Mouse (Mus musculus) lung, postnatal 4 days (tissue): ENCODE data around the gene Mdm2.
"Not testable (repeated sequence)": the region's sequence is repeated elsewhere in the genome, so short reads cannot be mapped to it uniquely, and the experiment has no call there.

Source experiments
- DNase-seq, 2 experiments: peaks; one replicate each; pipeline ENCODE4 v3.0.0; 2021

The Mdm2 gene

DNA sequence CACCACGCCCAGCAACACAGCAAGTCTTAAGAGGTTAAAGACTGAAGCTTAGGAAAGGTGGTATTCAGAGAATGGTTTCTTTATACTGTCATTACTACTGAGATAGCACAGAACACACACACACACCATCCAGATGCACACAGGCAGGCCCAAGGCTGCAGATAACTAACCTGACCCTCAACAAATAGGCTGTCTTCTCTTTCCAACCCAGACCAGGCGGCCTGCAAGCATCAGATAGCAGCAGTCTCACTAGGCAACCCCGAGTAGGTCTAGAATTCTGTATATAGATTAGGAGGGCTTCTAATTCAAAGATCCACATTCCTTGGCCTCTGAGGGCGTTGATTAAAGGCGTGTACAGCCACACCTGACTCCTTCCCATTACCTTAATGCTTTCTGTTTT lies 21.6 kb upstream of the Mdm2 start:
- no peak for DNase-seq

DNA sequence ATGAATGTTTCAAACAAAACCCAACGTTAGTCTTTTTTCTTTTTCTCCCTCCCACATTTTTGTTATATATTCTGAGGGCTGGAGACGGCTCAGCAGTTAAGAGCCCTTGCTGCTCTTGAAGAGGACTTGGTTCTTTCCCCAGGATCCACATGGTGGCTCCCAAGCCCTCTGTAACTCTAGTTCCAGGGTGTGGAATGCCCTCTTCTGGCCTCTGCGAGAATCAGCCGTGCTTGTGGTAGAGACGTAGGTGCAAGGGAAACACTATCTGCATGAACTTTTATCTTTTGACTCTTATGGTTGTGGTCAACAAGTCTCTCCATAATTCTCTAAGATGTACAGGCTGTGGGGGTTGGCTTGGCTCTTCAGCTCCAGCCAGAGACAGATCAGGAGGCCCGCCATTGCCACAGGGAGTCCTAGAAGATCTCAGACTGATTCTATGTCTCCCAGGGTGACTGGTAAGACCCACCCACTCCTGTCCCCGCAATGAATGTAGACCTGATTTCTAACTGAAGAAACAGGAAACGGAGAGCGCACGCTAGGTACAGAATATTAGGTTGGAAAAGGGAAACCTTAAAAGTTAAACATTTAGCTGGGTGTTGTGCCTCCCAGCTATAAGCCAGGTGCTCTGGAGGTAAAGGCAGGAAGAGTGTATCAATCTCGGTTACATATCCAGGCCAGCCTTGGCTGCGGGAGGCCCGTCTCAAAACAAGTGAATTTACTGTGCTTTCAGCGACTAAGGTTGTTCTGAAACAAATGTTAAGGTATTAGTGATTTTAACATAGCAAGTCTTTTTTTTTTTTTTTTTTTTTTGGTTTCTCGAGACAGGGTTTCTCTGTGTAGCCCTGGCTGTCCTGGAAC lies 20.9 kb upstream of the Mdm2 start:
- DNase-seq: peak; percentile 75 to 78

DNA sequence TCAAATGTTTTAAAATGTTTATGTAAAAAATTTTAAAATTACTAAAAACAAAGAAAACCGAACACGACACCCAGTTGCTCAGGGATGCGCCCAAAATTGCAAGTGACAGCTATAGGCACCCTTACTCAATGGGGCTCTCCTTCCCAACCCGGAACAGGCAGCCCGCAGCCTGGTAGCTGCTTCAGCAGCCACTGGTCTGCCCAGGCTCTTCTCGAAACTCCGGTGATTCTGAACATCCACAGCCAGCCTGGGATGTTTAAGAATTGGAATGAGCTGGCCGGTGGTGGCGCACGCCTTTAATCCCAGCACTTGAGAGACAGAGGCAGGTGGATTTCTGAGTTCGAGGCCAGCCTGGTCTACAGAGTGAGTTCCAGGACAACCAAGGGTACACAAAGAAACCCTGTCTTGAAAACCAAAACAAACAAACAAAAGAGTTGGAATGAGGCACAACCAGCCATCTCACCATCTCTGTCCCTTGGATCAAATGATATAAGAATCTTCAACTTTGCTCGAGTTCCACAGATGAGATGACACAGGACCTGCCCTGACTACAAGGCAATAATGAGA lies 20.2 kb upstream of the Mdm2 start:
- DNase-seq: no peak

DNA sequence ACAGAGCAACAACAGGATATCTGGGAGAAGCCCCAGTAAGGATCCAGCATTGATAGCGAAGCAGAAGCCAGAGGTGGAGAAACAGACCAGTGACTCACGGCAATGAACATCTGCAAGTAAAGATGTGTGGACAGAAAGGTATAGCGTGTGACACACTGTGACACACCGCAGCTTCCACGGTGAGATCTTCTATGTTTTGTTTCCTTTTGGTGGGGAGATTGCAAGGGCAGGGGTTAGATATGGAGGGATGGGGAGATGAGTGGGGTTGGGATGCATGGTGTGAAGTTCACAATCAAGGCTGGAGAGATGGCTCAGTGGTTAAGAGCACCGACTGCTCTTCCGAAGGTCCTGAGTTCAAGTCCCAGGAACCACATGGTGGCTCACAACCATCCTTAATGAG lies 19.6 kb upstream of the Mdm2 start:
- DNase-seq: no peak

DNA sequence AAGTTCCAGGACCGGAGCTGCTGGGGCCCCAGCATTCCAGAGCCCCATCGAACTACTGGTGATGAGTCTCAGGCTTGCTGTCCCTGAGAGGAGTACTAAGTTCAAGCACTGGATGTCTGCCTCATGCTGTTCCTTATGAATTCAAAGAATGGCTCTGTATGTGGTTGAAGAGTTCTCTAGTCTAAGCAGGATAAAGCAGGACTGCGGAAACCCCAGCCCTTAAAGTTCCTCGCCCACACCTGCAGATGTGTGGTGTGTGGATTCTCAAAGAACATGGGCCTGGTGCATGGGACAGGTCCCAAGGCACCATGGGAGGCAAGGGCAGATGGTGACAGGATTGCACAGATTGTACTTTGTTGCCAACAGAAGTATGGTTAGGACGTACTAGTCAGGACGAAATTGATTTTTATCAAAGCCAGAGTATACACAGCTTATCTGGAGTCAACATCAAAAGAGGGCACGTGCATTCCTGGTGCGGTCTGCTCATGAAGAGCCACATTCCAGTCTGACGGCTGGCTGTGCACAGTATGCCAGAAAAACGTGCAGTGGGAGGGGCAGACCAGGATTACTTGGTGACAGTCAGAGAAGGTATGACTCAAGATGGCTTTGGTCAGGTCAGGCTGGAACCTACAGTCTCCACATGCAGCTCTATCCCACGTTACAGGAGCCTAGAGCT lies 18.7 kb upstream of the Mdm2 start:
- DNase-seq: peak; percentile 61 to 83

DNA sequence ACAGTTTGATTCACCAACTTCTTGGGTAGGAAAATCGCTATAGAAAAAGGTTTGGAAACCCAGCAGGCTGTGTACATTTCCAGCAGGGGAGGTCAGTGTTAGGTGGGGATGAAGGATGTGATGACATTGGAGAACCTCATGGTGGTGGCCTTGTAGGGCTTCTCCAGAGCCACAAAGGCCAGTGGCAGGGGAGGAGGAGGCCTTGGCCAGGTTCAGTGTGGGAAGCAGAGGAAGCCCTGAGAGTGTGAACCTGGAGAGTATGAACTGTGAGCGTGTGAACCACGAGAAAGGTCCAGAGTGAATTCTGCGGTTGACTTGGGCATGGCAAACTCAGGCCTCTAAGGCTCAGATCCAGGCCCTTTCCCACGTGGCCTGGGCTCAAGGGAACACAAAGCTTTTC lies 18.0 kb upstream of the Mdm2 start:
- peak in 1 of 2 experiments; percentile 17 for DNase-seq

DNA sequence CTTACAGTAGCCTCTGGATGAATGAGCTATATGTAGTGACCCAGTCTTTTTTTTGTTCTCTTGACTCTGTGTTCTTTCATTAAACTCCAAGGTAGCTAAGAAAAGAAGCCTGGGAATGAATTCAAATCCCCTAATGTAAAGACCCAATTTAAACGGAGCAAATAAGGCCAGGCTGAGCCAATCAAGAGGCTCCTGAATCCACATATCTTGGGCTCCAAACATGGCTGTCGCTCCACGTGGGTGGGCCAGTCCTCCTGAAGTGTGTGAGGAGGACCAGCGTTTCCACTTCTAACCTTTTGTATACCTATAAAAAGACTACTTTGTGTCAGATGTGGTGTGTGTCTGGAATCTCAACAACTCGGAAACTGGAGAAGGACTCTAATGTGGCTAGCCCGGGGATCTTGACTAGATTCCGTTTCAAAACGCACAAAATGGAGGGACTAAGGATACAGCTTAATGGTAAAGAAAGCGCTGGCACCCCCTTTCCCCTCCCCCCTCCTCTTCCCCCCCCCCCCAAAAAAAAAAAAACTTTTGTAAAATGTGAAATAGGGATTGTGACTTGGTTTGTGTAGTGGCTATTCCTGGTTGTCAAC lies 17.1 kb upstream of the Mdm2 start:
- peak in 1 of 2 experiments; percentile 11 for DNase-seq

DNA sequence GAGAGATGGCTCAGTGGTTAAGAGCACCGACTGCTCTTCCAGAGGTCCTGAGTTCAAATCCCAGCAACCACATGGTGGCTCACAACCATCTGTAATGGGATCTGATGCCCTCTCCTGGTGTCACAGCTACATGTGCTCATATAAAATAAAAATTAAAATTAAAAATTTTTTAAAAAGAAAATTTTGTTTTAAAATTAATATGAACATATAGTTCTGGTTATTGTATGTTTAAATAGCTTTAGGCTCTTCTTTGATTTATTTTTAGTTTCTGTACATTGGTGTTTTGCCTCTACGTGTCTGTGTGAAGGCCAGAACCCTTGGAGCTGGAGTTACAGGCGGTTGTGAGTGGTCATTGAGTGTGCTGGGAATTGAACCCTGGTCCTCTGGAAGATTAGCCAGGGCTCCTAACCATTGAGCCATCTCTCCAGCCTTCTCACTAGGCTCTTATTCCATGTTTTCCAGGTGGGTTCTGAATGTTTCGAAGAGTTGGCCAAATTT lies 16.4 kb upstream of the Mdm2 start:
- no peak for DNase-seq

DNA sequence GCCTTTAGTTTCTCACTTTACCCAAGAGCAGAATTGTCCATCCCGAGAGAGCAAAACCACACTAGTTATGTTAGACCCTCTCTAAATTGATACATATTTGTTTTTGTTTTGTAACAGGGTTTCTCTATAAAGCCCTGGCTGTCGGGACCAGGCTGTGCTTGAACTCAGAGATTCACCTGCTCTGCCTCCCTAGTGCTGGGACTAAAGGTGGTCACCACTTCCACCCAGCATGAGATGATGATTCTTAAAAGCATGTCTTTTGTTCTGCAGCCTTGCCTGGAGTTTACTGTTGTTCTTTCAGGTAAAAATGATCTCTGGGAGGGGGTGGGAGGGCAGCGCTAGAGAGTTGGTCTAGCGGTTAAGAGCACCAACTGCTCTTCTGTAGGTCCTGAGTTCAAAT lies 15.8 kb upstream of the Mdm2 start:
- peak in 1 of 2 experiments; percentile 4 for DNase-seq

DNA sequence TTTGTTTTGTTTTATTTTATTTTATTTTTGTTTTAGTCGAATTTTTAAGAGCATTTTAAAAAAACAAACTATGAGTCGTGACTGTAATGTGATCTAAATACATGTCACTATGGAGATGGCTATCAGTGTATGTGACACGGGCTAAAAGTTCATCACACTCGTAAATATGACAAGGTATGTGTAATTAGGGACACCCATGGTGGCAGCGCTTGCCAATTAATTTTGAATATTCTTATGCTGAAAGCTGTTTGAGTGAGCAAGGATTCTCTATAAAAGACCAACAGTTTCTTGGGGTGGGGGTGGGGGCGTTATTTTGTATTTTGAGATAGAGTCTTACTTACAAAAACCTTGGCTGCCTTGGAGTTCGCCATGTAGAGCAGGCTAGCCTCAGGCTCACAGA lies 15.1 kb upstream of the Mdm2 start:
- DNase-seq: no peak

DNA sequence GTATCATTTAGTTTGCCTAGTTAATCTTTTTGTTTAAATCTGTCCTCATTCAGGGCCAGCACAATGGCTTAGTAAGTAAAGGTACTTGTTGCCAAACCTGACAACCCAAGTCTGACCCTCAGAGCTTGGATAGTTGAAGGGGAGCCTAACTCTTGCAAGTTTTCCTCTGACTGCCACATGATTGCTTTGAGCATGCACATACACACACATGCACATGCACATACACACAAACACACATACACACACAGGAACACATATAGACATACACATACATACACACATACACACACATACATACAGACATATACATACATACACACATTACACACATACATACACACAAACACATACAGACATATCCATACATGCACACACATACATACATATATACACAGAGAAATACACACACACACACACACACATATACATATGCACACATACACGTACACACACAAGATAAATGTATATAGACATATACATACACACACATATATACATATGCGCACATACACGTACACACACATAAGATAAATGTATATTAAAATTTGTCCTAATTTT lies 14.3 kb upstream of the Mdm2 start:
- DNase-seq: no peak

DNA sequence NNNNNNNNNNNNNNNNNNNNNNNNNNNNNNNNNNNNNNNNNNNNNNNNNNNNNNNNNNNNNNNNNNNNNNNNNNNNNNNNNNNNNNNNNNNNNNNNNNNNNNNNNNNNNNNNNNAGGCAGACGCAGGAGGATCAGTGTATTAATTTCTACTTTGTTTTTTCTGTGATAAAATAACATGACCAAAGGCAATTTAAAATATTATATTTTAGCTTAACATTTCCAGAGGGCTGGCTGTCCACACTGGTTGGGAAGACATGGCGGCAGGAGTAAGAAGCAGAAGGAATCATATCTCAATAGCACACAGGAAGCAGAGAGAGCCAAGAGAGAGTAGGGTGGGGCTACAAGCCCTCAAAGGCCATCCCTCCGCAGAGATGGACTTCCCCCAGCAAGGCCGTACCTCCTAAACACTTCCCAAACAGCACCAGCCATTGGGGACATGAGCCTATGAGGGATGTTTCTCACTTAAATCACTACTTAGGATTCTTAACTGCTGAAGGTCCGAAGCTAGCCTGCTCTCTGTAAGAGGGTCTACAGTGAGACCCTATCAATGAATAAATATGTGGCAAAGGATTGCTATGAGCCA lies 13.7 kb upstream of the Mdm2 start:
- no peak for DNase-seq

DNA sequence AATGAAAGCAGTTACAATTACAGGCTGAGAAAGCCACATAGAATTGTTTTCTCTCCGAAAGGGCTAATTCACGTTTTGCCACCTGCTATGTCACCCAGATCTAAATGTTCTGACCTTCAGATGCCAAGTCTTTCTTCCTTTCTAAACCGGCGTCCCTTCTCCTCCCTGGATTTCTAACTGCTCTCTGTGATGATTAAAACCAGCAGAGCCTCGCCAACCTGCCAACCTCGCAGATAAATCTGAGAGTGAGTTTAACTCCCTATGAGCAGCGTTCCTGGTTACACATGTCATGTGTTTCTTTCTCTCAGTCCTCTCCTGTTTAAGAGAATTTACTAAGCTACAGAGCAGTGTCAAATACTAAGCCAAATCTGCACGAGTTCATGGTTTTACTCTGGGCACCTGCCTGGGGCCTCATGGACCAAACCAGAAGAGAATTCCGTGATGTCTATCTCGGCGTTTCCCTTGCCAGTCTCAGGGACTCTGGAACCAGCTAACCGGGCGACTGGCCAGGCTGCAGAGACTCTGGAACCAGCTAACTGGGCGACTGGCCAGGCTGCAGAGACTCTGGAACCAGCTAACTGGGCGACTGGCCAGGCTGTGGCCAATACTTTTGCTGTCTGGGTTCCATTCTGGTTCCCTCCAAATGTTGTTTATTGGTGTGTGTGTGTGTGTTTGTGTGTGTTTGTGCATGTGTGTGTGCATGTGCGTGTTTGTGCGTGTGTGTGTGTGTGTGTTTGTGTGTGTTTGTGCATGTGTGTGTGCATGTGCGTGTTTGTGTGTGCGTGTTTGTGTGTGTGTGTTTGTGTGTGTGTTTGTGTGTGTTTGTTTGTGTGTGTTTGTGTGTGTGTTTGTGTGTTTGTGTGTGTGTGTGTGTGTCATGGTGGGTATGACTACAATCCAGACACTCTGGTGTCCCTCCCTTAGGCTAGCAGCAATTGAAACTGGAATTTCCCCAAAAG lies 7.9 kb upstream of the Mdm2 start:
- DNase-seq: peak; percentile 31 to 53

DNA sequence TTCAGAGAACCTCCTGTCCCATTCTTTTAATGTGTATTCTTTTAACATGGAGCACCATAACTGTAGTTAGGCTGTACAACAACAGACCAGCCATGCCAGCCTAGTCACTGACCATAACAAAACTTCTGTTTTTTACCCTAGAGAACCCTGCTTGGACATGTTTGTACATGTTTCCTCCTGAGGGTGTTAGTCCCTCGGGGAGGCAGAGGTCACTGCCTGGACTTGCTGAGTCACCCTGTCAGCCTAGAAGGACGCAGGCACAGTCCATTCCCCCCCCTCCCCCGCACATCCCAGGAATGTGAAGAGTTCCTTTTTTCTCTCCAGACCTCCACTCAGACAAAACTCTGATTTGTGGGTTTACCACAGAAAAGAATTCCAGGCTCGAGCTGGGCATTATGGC lies 7.0 kb upstream of the Mdm2 start:
- DNase-seq: peak; percentile 45 to 64

DNA sequence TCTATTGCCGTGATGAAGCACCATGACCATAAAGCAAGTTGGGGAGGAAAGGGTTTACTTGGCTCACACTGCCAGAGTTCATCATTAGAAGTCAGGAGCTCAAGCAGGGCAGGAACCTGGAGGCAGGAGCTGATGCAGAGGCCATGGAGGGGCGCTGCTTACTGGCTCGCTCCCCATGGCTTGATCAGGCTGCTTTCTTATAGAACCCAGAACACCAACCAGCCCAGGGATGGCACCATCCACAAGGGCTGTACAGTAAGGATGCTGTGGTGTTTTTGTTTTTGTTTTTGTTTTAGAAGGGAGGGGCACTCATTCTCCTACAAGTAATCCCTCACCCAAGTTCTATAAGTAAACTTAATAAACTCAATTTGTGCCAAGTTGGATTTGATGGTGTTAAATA lies 6.1 kb upstream of the Mdm2 start:
- DNase-seq: no peak

DNA sequence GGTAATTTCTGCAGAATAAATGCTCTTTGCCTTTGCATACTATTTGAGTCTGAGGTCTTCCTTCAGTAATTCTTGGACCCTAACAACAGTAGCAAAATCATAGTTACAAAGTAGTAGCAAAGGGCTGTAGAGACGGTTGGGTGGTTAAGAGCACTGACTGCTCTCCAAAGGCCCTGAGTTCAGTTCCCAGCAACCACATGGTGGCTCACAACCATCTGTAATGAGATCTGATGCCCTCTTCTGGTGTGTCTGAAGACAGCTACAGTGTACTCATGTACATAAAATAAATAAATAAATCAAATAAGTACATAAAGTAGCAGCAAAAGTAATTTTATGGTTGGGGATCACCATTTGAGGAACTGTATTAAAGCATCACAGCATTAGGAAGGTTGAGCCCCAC lies 5.1 kb upstream of the Mdm2 start:
- DNase-seq: not testable (repeated sequence)

DNA sequence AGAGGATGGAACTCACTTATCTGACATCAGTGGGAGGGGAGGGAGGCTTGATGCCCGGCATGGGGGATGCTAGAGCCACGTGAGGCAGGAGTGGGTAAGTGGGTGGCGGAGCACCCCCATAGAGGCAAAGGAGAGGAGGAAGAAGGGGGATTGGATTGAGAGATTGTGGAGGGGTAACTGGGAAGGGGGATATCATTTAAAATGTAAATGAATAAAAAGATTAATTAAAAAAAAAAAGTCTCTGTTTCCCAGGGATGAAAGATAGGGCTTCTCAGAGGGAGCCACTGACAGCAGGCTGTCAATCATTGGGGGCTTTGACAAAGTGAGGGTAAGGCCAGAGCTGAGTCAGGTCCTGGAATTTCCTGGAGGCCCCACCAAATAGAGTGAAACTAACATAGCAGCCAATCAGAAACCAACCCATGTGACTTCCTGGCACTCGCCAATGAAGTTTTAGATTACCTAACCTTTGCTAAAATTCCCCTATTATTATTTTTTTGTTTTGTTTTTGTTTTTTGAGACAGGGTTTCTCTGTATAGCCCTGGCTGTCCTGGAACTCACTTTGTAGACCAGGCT lies 4.5 kb upstream of the Mdm2 start:
- no peak for DNase-seq

DNA sequence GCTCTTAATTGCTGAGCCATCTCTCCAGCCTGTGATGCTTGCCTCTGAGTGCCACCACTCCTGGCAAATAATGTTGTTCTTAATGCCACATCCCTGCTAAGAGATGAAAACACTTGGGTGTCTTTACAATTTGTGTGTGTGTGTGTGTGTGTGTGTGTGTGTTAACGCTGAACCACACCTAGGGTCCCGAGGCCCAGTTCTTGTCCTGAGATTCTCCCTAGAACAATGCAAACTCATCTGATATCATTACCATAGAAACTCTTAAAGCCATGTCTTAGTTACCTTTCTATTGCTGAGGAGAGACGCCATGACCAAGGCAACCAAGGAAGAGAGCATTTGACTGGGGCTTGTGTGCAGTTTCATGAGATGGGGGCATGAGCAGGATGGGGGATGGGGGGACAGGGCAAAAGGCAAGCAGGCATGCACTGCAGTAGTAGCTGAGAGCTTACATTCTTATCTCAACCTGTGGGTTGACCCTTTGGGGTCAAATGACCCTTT lies 3.5 kb upstream of the Mdm2 start:
- no peak for DNase-seq

DNA sequence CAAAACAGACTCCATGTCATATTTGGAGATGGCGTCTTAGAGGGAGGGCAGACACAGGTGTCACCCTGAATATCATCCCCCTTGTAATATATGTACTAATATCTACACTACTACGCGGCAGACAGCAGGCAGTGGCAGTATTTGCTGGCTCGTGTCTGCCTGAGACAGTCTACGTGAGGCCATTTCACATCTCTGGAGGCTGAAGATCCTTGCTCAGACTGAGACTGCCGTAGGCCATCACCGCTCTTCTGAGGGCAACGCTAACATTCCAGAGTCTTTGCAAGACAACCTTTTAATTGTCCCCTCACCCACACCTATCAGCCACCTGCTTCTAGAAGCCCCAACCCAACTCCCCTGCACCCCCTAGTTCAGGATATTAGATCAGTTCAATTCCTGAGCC lies 2.9 kb upstream of the Mdm2 start:
- no peak for DNase-seq

DNA sequence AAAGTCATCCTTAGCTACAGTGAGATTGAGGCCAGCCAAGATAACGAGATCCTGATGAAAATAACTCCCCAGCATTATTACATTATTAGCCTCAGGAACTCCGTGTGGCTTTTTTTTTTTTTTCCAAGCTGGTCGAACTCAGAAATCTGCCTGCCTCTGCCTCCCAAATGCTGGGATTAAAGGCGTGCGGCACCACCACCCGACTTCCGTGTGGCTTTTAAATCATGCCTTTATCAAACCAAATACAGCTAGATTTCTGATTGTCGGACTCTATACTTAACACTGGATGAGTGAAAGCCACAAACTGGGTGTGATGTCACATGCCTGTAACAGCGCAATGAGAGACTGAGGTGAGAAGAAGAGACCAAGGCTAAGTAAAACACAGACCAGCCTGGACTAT lies 2.3 kb upstream of the Mdm2 start:
- no peak for DNase-seq

DNA sequence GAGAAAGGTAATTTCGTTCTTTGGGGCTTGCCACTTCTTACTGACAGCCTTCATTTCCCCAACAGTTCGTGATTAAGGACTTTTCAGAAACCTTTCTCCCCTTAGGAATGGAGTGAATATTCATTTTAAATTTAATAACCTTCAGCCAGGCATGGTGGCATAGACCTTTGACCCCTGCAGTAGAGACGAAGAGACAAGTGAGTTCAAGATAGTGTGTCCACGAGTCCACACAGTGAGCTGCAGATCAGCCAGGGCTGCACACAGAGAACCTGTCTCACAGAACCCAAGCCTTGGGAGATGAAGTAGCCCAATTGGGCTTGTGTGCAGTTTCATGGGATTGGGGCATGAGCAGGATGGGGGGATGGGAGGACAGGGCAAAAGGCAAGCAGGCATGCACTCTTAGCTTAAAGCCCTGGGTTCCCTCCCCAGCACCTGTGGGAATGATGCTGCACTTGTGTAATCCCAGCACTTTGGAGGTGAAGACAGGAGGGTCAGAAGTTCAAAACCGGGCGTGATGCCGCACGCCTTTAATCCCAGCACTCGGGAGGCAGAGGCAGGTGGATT lies 1.7 kb upstream of the Mdm2 start:
- DNase-seq: no peak
